Mouse (Mus musculus) ovary, adult 18-20 months (tissue): ENCODE measurements around the gene Epha2.
A peak's percentile ranks its signal among the peaks of the same experiment; 100 is the strongest.

Experiments
- DNase-seq: peaks from one replicate; pipeline ENCODE4 v3.0.0; 2022; ENCODE audit warnings: low spot score, mixed read lengths

The Epha2 gene

GRCm38 (mm10) chr4:141279783-141280182 is 21.3 kb upstream of the Epha2 start:
- DNase-seq: no peak

GRCm38 (mm10) chr4:141280471-141280870 is 20.6 kb upstream of the Epha2 start:
- DNase-seq: no peak

- DNase-seq: no peak
Measured at GRCm38 (mm10) chr4:141281153-141281552, 19.9 kb upstream of the Epha2 start.

GRCm38 (mm10) chr4:141281578-141281977 is 19.5 kb upstream of the Epha2 start:
- DNase-seq: no peak

- DNase-seq: no peak
Measured at GRCm38 (mm10) chr4:141282087-141282486, 19.0 kb upstream of the Epha2 start.

- DNase-seq: no peak
Measured at GRCm38 (mm10) chr4:141282623-141283022, 18.4 kb upstream of the Epha2 start.

GRCm38 (mm10) chr4:141283176-141283878 is 17.7 kb upstream of the Epha2 start:
- peak; percentile 39 for DNase-seq

- no peak for DNase-seq
Measured at GRCm38 (mm10) chr4:141283879-141284411, 17.1 kb upstream of the Epha2 start.

- DNase-seq: no peak
Measured at GRCm38 (mm10) chr4:141284486-141284885, 16.6 kb upstream of the Epha2 start.

GRCm38 (mm10) chr4:141285128-141285527 is 15.9 kb upstream of the Epha2 start:
- no peak for DNase-seq

GRCm38 (mm10) chr4:141286860-141287517 is 14.1 kb upstream of the Epha2 start:
- DNase-seq: peak; percentile 51

- DNase-seq: no peak
Measured at GRCm38 (mm10) chr4:141287518-141288004, 13.5 kb upstream of the Epha2 start.

GRCm38 (mm10) chr4:141288152-141288551 is 12.9 kb upstream of the Epha2 start:
- DNase-seq: no peak

GRCm38 (mm10) chr4:141291571-141292375 is 9.3 kb upstream of the Epha2 start:
- DNase-seq: no peak

GRCm38 (mm10) chr4:141295774-141296186 is 5.3 kb upstream of the Epha2 start:
- DNase-seq: no peak

- no peak for DNase-seq
Measured at GRCm38 (mm10) chr4:141297934-141298333, 3.1 kb upstream of the Epha2 start.

- no peak for DNase-seq
Measured at GRCm38 (mm10) chr4:141299356-141299755, 1.7 kb upstream of the Epha2 start.

- no peak for DNase-seq
Measured at GRCm38 (mm10) chr4:141300196-141300595, 844 bp upstream of the Epha2 start.

- DNase-seq: no peak
Measured at GRCm38 (mm10) chr4:141301591-141302427, 769 bp downstream of the Epha2 start.

- no peak for DNase-seq
Measured at GRCm38 (mm10) chr4:141302428-141303401, 1.7 kb downstream of the Epha2 start.
